Mouse (Mus musculus): ENCODE measurements around the gene Mllt10.

DNA sequence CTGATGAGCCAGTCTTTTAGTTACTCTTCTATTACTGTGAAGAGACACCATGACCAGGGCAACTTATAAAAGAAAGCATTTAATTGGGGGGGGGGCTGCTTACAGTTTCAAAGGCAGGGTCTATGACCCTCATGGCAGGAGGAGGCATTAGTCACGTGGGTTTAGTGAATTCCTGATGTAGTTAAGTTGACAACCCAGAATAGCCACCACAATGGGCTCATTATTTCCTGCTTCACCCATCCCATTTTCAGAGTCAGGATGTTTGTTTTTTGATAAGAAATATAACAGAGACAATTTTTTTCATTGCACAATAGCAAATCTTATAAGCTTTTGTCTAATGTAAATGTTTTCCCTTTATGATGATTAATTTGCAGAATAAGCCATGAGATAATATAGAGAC lies 120.2 kb downstream of the Mllt10 start:
- TF ChIP-seq CTCF (IDR thresholded peaks at IDR 0.05; ENCODE audit: low read depth), result no peak
- TF ChIP-seq EP300 (IDR thresholded peaks at IDR 0.05; ENCODE audit: low read depth), result no peak

All from liver, embryonic 14.5 days (tissue).